Mouse (Mus musculus) embryo, embryonic 11.5 days (tissue): ENCODE results near the gene Rpl23a.

ENCODE experiments used
- DNase-seq: peaks from one replicate; pipeline ENCODE4 v3.0.0-alpha.2; 2012; ENCODE audit warnings: low read depth, low spot score

Rpl23a gene

GRCm38 (mm10) chr11:78167257-78167959 is 16.0 kb downstream of the Rpl23a start:
- DNase-seq: no peak

GRCm38 (mm10) chr11:78166640-78167039 is 16.7 kb downstream of the Rpl23a start:
- no peak for DNase-seq

- DNase-seq: no peak
These were observed 17.2 kb downstream of the Rpl23a start for GRCm38 (mm10) chr11:78166161-78166560.

GRCm38 (mm10) chr11:78165761-78166109 is 17.6 kb downstream of the Rpl23a start:
- no peak for DNase-seq

- peak; percentile 82 for DNase-seq
These were observed 18.2 kb downstream of the Rpl23a start, which contains the start of gene Traf4 for GRCm38 (mm10) chr11:78164924-78165760. Gene Traf4, minus strand, starts transcription at chr11:78165589.

- DNase-seq: no peak
These were observed 18.8 kb downstream of the Rpl23a start for GRCm38 (mm10) chr11:78164604-78164923.

- DNase-seq: peak; percentile 73
These were observed 19.4 kb downstream of the Rpl23a start for GRCm38 (mm10) chr11:78163681-78164603.

GRCm38 (mm10) chr11:78163045-78163444 is 20.3 kb downstream of the Rpl23a start:
- no peak for DNase-seq

- DNase-seq: no peak
These were observed 20.9 kb downstream of the Rpl23a start for GRCm38 (mm10) chr11:78162504-78162903.

- DNase-seq: no peak
These were observed 21.4 kb downstream of the Rpl23a start for GRCm38 (mm10) chr11:78161968-78162367.

GRCm38 (mm10) chr11:78161169-78161568 is 22.2 kb downstream of the Rpl23a start:
- DNase-seq: no peak

- DNase-seq: no peak
These were observed 22.7 kb downstream of the Rpl23a start for GRCm38 (mm10) chr11:78160675-78161074.

- DNase-seq: no peak
These were observed 23.2 kb downstream of the Rpl23a start for GRCm38 (mm10) chr11:78160171-78160570.

- no peak for DNase-seq
These were observed 23.8 kb downstream of the Rpl23a start for GRCm38 (mm10) chr11:78159557-78159956.

- DNase-seq: peak; percentile 75
These were observed 24.3 kb downstream of the Rpl23a start for GRCm38 (mm10) chr11:78159096-78159495.

GRCm38 (mm10) chr11:78156156-78156699 is 27.2 kb downstream of the Rpl23a start:
- DNase-seq: no peak

GRCm38 (mm10) chr11:78155674-78156073 is 27.7 kb downstream of the Rpl23a start:
- DNase-seq: no peak

- no peak for DNase-seq
These were observed 29.6 kb downstream of the Rpl23a start for GRCm38 (mm10) chr11:78153778-78154177.

- no peak for DNase-seq
These were observed 30.8 kb downstream of the Rpl23a start for GRCm38 (mm10) chr11:78152299-78153231.

- DNase-seq: no peak
These were observed 32.2 kb downstream of the Rpl23a start for GRCm38 (mm10) chr11:78151161-78151560.
